Mouse (Mus musculus) gastrocnemius, adult 18-20 months (tissue): Measurements from ENCODE around the gene B230217C12Rik. TPM values are rescaled to one million over a fixed set of nuclear protein-coding genes. Genes with fewer than 3 reads are reported as not detected.
"Not testable (repeated sequence)": the region's sequence is repeated elsewhere in the genome, so short reads cannot be mapped to it uniquely, and the experiment has no call there.

Source experiments
- DNase-seq: peaks from one replicate; pipeline ENCODE4 v3.0.0; 2021; ENCODE audit warnings: low spot score
- total RNA-seq, 2 experiments: library from RNA; stranded (reverse); gene quantifications; 2 replicates each; pipeline ENCODE4 v1.2.3; 2021

The B230217C12Rik gene
- total RNA-seq, 2 experiments from 2014 or later = 0.19 to 0.34 TPM

DNA sequence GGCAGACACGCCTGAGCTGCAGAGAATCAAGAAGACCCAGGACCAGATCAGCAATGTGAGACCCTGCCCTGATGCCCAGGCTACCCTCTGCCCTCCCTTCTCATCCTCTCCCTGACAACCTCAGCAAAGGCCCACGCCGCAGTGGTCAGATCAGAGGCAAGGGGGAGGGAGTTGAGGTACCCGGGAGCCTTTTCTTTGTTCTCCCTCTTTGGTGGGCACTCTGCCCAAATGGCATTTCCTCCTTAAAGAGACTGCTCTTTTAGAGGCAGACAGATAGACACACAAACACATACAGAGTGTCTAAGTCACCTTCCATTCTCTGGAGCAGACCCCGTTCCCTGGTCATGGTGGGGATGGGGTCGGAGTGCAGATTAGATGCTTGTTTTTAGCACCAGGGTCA lies 15.7 kb upstream of the B230217C12Rik start:
- DNase-seq = no peak

DNA sequence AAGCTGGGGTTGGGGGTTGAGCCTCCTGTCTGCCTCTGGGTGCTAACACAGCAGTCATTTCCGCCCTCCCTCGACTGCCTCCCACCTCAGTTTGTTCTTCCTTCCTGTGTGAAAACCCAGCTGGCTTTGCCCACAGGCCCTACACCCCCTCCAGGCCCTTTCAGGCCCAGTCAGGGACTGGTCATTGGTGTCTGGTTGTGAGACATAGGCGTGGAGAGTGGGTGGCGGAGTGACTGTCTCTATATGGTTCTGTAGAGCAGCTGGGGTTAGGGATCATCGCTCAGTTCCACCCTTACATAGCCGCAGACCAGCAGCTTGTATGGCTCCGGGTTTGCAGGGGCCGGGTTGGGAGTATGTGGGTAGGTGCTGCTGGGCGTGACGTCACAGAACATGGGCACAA lies 15.3 kb upstream of the B230217C12Rik start:
- DNase-seq = no peak

DNA sequence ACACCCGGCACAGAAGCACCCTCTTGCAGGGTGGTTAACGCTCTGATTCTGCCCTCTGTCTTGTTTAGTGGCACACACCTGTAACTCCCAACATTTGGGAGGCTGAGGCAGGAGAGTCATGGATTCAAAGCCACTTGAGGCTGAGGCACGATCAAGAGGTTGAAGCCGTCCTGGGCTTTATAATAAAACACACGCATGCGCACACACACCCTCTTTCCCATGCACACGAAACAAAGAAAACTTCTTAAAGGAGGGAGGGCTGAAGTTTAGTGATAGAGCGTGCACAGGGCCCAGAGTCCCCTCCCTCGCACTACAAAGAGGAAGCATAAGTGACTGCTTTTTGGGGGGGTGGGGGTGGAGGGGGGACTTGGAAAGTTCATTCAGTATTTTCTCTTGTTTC lies 14.6 kb upstream of the B230217C12Rik start:
- DNase-seq = no peak

DNA sequence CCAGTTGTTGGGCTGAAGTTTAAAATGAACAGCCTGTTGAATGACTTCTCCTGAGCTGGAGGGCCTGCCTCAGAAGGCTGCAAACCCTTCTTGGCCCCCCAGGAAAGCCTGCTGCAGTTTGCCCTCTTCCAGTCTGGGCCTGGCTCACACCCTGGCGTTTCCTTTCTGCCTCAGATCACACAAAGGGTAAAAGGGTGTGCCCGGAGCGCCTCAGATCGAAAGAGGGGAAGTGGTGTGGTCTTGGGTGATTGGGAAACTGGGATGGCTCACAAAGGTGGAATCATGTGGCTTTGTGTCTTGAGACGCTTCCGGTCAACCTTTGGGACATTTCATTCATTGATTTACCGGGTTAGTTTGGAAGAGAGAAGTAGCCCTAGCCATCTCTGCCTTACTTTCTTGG lies 14.2 kb upstream of the B230217C12Rik start:
- DNase-seq = no peak

DNA sequence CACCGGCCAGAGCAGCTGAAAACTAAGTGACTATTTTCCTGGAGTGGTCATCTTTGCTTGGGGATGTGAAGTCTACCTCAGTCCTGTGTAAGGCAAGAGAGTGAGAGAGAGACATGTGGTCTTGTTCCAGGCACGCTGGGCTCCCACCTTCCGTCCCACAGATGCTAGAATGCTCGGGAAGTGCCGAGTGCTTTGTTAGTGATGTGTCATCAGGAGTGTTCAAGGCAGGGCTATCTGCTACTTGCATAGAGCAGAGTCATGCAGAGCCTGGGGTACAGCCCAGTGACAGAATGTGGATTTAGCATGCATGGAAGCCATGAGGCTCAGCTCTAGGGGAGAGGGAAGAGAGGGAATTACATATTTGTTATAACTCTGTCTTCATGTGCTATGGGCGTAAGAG lies 12.9 kb upstream of the B230217C12Rik start:
- DNase-seq = no peak

DNA sequence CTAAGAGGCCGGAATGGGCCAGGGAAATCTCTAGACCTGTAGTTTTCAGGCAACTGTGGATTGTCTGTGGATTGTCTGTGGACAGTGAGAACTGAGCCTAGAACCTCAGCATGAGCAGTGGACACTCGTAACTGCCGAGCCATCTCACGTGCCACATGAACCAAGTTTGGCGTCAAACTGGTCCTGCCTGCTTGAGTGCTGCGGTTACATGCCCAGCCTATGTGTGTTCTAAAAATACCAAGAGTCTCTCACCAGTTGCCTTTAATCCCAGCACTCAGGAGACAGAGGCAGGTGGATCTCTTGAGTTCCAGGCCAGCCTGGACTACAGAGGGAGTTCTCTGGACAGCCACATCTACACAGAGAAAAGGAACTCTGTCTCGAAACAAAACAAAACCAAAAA lies 11.2 kb upstream of the B230217C12Rik start:
- DNase-seq = no peak

DNA sequence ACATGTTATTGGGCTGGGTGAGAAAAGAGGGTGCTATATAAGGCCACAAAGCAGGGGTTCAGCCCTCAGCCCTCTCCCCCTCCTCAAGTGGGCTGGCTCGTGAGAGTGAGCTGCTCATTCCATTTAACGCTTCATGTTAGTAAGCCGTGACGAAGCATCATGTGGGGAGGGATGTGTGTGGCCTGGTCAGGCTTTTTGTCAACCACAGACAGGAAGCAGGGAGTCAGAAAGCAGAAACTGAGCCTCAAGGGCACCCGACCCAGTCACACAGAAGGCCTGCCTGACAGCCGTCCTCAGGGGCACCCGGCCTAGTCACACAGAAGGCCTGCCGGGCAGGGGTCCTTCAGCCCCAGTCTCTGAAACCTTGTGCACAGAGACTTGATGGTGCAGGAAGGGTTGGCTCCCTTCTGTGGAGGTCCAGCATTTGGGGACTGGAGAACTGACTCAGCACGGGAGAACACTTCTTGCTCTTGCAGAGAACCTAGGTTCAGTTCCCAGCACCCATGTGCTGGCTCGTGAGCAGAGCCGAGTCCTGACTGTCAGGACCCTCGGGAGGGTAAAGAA lies 10.6 kb upstream of the B230217C12Rik start:
- DNase-seq = no peak

DNA sequence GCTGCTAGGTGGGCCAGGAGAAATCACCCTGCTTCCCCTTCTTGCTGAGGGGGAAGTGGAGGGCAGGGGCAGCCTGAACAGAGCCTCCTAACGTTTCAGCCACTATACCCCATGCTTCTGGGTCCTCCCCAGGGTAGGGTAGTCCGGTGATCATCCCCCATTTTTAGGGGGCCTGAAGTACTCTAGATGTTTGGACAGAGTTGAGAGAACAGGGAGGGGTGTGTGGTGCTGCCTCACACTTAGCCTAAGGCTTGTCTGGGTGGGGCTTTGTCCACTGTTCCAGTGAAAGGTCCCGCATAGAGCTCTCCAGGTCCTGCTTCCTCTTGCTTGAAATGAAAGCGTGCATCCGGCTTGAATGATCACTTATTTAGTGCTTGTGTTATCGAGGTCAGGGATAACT lies 10.1 kb upstream of the B230217C12Rik start:
- DNase-seq = no peak

DNA sequence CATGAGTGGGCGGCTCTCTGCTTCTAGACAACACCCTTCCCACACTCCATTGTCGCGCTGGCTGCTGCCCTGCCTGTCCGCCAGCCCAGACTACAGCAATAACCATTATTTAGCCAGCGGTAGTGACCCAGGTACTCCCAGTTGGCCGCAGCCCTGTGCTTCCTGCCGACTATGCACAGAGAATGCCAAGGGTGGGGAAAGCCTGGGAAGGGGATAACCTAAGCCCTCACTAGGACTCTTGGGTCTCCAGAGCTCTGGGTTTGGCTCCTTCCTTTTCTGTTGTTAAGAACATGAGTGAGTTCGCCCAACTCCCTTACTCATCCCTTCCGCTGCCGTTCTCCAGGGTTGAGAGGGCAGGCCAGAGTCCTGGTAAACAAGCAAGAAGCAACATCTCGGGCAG lies 8.6 kb upstream of the B230217C12Rik start:
- DNase-seq = peak; percentile 52

DNA sequence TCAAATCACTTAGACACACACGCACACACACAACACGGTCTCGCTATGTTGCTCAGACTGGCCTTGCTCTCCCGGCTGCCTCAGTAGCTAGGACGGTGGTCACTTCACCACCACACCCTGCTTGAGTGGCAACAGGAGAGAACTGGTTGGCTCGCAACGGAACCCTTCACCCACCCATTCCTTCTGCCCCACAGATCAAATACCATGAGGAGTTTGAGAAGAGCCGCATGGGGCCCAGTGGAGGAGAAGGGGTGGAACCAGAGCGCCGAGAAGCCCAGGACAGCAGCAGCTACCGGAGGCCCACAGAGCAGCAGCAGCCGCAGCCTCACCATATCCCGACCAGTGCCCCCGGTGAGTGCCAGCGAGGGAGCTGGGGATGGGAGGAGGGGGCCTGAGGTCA lies 7.2 kb upstream of the B230217C12Rik start:
- no peak for DNase-seq

DNA sequence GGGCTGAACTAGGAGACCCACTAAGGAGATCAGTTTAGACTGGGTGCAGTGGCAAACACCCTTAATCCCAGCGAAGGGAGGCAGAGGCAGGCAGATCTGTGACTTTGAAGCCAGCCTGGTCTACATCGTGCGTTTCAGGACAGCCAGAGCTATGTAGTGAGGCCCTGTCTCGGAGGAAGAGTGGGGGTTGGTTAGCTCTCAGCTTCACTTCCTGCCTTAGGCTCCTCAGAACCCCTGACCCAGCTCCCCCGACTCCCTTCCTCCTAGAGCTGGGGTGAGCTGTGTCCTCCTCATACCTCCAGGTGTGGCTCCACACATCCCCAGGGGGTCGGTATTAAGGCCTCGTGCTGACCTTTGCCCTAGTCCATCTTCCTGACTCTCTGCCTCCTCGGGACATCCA lies 4.0 kb upstream of the B230217C12Rik start:
- DNase-seq = no peak

DNA sequence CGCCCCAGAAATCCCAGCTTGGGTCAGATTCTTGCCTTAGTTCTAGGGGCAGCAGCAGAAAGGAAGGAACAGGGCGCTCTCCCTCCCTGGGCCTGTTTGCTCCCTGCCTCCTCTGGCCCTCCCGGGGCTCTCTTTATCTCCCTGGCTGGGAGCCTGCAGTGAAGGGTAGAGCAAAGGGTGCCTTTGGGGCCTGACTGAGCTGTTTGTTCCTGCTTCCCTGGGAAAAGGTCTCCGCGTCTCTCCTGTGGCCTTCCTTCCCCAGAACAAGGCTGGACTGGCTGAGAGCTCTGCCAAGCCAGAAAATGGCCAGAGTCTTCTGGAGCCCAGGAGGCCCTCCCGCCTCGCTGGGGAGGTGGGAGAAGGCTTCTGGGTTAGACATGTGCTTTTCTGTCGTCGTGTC lies 3.5 kb upstream of the B230217C12Rik start:
- DNase-seq = not testable (repeated sequence)

DNA sequence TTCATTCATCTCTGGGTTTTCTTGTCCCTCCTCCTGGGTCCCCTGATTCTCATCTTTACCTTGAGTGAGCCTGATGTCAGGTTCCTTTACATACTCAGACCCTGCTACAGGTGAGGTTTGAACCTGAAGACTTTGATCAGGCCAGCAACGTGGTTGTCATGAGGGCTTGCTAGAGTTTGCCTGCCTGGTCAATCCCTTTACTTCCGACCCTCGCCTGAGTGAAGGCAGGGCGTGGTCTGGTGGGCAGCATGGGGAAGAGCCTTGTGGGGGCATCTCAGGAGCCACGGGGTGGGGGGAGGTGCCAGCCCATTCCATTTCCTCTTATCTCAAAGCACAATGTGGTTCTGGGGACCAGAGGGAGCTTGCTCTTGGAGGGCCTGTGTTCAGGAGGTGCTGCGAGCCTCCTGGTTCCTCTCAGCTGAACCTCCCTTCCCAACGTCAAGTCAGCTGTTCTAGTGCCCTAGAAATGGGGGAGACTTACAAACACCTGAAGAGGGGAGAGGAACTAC lies 2.9 kb upstream of the B230217C12Rik start:
- no peak for DNase-seq

DNA sequence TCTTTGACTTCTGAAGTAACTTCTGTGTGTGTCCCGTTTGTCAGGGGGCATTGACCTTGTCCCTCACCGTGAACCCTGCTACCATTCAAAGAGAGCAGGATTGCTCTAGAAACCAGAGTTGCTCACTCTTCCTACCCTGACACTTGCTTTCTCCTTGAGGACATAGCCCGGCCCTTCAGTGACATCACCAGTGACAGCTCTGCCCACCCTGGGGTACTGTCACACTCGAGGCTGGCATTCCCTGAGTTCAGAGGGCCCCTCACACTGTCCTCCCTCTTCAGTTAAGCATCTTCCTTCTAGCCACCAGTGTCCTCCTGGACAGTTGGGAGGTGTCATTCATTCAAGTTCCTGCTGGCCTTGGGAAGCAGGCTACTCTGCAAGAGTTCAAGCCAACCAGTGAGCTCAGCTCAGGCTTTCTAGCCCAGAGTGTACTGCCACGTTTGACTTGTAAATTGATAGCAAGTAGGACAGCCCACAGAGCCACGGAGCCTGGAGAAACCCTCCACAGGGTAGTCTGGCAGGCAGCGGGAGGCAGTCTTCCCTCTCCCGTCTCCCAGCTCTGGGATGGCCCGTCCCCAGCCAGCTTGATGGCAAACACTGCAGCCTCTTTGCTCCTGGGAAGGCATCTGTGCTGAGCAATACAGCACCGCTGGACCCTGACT lies 1.7 kb upstream of the B230217C12Rik start:
- DNase-seq = no peak

DNA sequence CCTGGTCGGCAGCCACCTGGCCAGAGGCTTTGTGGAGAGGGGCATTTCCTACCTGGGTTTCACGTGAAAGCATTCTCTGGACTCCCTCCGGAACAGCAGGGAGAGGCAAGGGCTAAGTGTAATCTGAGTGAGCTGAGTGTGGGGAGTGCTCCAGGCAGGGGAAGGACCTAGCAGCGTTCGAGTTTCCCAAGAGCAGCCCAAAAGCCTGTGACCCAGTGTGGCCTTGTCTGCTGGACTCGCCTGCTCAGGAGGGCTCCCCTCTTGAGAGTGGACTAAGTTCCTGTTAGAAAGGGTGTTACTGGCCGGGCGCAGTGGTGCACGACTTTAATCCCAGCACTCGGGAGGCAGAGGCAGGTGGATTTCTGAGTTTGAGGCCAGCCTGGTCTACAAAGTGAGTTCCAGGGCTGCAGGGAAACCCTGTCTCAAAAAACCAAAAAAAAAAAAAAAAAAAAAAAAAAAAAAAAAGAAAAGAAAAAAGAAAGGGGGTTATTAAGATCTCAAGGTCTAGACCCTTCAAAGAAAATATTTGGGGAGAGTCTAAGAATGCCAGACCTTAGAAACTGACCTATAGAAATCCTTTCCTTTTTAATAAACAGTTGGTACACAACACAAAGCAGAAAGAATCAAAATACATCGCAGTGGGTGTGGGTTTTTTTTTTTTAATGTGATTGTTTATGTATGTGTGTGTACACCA lies 992 bp upstream of the B230217C12Rik start:
- no peak for DNase-seq

DNA sequence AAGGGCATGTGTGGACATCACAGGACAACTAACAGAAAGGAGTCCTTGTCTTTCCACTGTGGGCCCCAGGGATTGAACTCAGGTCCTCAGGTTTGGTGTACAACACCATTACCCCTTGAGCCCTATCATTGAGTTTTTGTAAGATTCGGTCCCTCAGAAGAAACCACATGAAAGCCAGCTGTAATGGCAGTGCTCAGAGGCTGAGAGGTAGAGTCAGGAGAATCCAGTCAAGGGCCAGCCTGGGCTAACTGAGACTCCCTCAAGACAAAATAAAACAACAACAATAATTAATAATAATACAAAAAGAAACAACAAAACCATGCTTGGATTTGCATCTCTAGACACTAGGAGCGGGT lies 467 bp upstream of the B230217C12Rik start:
- DNase-seq = no peak

DNA sequence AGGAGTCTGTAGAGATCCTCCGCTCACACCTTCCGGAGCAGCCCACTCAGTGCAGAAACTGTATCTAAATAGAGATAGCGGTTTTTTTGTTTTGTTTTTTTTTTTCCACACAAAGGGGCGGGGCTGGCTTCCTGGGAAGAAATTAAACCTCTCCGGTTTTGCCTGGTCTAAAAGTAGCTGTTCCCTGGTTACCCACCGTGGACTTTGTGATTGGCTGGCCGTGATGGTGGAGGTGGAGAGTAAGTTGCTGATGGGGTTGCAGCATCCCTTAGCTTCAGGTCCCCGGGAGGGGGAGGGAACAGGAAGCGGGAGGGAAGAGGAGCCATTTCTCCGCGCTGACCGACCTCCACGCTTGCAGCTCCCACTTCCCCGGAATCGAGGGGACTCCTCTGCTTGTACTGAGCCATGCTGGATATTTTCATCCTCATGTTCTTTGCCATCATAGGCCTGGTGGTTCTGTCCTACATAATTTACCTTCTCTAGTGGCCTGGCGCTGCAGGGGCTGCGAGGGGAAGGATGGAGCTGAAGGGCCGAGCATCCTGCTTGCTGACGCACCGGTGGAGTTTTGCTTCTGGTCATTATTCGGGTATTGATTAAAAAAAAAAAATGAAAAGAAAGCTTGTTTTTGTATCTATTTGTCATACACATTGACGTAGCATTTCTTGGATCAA lies 546 bp downstream of the B230217C12Rik start:
- DNase-seq = peak; percentile 66

DNA sequence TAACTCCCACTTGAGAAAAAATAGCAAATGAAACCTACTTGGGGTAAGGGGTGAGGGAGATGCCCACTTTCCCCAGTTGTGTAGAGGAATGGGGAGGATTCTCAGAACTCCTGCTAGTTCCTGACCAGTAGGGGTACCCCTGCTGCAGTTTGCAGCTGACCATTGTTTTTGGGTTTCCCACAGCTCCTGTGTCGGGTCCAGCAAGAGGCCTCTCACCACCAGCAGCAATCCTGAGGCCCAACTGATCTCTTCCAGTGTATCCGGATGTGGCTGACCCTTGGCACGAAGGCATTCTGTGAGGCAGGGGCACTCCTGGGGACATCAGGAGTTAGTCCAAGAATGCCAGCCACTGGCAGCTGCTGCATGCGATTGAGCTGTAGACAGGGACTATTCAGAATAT lies 1.4 kb downstream of the B230217C12Rik start:
- no peak for DNase-seq

DNA sequence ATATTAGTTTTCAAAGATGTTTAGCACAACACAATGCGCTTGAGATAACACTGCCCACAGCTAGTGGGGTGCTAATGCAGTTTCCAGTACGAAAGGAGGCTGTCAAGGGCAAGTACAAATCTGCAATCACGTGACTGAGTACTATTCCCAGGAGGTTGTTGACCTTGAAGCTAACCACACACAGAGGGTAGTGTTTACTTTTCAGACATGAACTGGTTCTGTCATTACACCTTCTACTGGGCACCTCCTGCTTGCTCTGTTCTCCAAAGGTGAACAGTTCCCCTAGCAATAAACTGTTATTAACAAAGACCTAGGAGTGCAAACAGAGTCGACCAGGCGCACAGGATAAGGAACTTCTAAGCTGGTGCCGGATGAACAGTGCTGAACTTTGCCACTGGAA lies 9.8 kb downstream of the B230217C12Rik start:
- DNase-seq = no peak

DNA sequence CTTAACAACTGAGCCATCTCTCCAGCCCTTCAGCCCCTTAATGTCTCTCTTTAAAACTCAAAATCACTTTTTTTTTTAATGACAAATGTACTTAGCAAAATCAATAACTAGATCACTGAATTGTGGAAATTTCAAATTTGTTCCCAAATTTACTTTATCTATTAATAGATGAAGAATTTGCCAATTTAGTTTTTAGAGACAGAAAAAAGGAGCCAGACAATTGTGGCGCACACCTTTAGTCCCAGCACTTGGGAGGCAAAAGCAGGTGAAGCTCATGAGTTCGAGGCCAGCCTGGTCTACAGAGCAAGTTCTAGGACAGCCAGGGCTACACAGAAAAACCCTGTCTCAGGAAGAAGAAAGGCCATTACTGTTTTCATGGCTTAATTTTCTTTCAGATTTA lies 11.0 kb downstream of the B230217C12Rik start:
- DNase-seq = no peak

DNA sequence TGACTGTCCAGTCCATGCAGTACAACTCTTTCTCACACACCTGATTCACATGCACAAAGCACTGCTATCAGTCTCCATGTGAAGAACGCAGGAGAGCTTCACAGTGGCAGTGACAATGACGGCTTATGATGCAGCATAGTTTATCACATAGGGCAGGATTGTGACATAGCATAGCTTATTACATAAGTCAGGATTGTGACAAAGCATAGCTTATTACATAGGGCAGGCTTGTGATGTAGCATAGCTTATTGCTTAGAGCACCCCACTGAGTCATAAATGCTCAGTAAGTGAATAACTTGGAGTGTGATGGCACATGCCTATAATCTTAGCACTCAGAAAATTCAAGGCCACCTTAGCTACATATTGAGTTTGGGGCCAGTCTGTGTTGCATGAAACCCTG lies 14.9 kb downstream of the B230217C12Rik start:
- no peak for DNase-seq

DNA sequence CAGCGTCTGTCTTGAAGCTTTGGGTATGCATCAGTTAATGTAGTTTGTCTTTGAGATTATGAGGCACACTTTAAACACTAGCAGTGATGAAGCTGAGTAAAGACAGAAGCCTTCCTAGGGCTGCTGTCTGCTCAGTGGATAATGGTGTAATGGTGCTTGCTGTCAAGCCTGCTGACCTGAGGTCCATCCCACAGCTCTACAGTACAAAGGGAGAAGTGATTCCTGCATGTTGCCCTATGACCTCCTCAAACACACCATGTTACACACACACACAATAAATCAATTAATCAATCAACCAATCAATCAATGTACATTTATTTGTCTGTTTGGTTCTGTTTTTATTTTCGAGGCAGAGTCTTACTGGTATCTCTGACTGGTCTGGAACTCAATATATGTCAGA lies 21.6 kb downstream of the B230217C12Rik start:
- DNase-seq = no peak
